Mouse (Mus musculus): ENCODE measurements around the gene Ssx2ip. TPM values are rescaled to one million over a fixed set of nuclear protein-coding genes. Genes with fewer than 3 reads are reported as not detected.

The Ssx2ip gene
- 28.4 and 30.3 TPM in 2 replicates for polyA plus RNA-seq (2016; fragmentation: Nextera tagmentation; extraction: Ambion mirVana)

DNA sequence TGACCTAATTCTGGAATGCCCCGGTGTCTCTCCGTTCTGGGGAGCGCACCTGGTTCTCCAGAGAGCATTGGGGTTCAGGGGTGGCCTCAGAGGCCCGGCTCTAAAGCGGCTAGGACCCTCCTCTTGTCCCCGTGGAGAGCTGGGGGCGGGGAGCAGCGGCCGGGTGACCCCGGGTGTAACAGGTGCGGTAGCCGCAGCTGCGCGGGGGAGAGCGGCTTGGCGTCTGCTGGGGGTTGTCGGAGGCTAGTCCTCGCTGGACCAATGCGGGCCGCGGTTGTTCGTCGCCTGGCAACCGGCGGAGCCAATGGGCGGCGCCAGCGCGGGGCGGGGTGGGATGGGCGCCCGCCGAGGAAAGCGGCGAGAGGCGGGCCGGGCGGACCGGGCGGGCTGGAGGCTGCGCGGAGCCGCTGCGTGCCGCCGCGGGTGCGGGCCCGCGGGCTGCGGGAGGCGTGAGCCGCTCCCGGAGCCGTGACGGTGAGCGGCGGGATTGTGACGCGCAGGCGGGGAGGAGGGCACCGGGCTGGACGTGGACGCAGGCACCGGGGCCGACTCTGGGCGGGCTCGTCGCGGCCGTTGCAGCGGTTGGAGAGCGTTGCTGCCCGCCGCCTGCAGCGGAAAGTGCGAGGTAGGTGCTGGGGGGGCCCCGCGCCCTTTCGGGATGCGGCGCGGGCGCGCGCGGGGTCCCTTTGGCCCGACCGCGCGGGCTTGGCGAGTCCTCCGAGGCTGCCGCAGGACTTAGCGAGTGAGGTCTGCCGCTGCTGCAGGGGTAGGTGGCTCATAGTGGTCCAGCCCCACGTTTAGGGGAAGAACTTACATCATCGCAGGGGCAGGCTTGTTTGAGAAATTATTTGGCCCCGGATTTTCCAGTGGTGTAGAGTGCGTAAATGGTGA, at the start of gene Ssx2ip:
Gene Ssx2ip (plus strand): TSS at position 332 of the 891 bp plus-strand sequence.
- H3K27ac ChIP-seq (replicated peaks) = peak within 1 kb of the TSS; percentile 96
- peak; percentile 99 for DNase-seq (ENCODE audit: low spot score)
- H3K27me3 ChIP-seq (ENCODE audit: low read depth, poor library complexity, severe bottlenecking) = no peaks in the 10 kb centered on the region
- no peaks in the 10 kb centered on the region; the same call in 1 of the 2 replicates for H3K9me3 ChIP-seq (replicated peaks)
- peaks cover 37% of the 10 kb centered on the region for H3K4me1 ChIP-seq
- WGBS = under 1% methylated on average over 100 of the region's 100 CpGs
- no peaks in the 10 kb centered on the region; the same call in 1 of the 2 replicates for H3K36me3 ChIP-seq
- H3K4me3 ChIP-seq = peak within 1 kb of the TSS; percentile 96

DNA sequence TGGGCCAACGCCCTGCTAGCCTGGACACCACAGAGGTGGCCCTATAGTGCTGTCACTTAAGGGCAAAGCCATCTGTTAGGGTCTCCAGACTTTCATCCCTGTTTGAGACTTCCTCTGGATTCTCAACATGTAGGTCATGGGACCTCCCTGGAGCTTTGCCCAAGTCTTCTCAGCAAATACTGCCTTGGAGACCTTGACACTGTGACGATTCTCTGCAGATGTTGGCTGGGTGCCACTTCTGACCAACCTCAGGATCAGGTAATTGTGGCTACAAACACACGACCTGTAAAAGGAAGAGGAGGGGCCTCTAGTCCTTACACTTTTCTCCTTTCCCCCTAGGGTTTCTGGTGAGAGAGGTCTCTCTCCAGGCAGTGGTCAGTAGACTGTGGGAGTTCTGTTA, 49.3 kb upstream of the Ssx2ip start:
- H3K9me3 ChIP-seq (replicated peaks) = no peaks in the 10 kb centered on the region
- no peaks in the 10 kb centered on the region for H3K36me3 ChIP-seq
- H3K4me1 ChIP-seq = no peaks in the 10 kb centered on the region
- H3K27me3 ChIP-seq (ENCODE audit: low read depth, poor library complexity, severe bottlenecking) = no peaks in the 10 kb centered on the region
- no peak for DNase-seq (ENCODE audit: low spot score)
- WGBS = 83% methylated on average over 3 of the region's 3 CpGs
- no peak overlapping the region for H3K27ac ChIP-seq (replicated peaks)
- H3K4me3 ChIP-seq = no peak overlapping the region

DNA sequence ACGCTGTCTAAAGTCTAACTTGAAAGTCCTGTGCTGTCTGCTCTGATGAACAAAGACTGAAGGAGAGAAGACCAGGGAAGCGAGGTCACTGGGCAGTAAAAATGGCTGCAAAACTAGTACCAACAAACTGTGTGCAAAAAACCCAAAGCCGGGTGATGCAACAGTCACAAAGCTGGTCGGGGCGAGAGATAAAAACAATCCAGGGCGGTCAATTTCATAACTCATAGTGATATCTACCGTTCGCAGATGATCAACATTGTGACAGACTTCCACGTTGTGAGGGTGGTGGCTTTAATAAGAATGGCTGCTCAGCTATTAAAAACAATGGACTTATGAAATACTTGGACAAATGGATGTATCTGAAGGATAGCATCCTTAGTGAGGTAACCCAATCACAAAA, 39.0 kb upstream of the Ssx2ip start:
- no peak overlapping the region for H3K4me3 ChIP-seq
- no peak overlapping the region for H3K27ac ChIP-seq (replicated peaks)
- H3K4me1 ChIP-seq = no peaks in the 10 kb centered on the region
- DNase-seq (ENCODE audit: low spot score) = no peak
- 90% methylated on average over 9 of the region's 9 CpGs for WGBS
- peaks cover 18% of the 10 kb centered on the region for H3K27me3 ChIP-seq (ENCODE audit: low read depth, poor library complexity, severe bottlenecking)
- no peaks in the 10 kb centered on the region for H3K9me3 ChIP-seq (replicated peaks)
- no peaks in the 10 kb centered on the region for H3K36me3 ChIP-seq

DNA sequence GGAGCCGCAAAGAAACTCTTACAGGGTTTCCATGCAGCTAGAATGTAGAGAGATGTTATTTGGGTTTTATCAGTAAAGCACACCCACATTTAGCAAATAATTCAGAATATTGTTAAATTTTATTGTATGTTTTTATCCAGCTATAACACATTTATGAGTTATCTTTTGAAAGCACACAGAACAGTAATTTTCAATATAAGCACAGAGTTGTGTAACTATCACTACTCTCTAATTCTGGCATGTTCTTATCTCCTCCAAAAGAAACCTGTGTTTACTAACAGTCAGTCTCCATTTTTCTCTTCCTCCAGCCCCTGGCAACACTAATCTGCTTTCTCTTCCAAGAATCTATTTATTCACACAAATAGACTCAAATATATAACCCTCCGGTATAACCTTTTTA, 37.4 kb upstream of the Ssx2ip start:
- WGBS = 95% methylated on average over 2 of the region's 2 CpGs
- H3K27ac ChIP-seq (replicated peaks) = no peak overlapping the region
- no peaks in the 10 kb centered on the region for H3K9me3 ChIP-seq (replicated peaks)
- no peaks in the 10 kb centered on the region for H3K4me1 ChIP-seq
- no peaks in the 10 kb centered on the region for H3K36me3 ChIP-seq
- H3K27me3 ChIP-seq (ENCODE audit: low read depth, poor library complexity, severe bottlenecking) = peaks cover 34% of the 10 kb centered on the region
- no peak overlapping the region for H3K4me3 ChIP-seq
- DNase-seq (ENCODE audit: low spot score) = no peak

DNA sequence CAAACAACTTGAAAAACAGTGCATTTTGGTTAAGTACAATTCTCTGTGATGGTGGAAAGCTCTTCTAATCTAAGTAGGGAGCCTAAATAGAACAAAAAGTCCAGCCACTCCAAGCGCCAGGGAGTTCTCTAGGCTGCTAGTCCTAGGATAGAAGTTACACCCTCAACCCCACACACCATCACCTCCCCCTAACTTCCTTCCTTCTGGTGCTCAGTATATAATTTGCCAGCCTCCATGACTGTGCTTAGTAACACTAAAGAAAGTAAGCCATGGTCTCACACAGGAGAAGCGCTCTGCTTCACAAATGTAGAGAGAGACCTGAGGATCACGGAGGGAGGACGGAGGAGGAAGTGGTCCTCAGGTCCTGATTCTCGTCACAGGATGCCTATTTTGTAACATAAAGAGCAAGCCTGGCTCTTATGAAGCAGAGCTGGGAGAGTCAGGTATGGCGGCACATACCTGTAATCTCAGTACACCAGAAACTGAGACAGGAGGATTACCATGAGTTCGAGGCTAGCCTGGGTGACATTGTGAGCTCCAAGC, 33.8 kb upstream of the Ssx2ip start:
- Histone ChIP-seq H3K36me3 (no peaks in the 10 kb centered on the region), H3K27me3 (ENCODE audit: low read depth, poor library complexity, severe bottlenecking) (peaks cover 63% of the 10 kb centered on the region), H3K27ac (replicated peaks) (no peak overlapping the region), H3K9me3 (replicated peaks) (no peaks in the 10 kb centered on the region), H3K4me3 (no peak overlapping the region), H3K4me1 (peaks cover 18% of the 10 kb centered on the region)
- WGBS = 87% methylated on average over 7 of the region's 7 CpGs
- no peak for DNase-seq (ENCODE audit: low spot score)

DNA sequence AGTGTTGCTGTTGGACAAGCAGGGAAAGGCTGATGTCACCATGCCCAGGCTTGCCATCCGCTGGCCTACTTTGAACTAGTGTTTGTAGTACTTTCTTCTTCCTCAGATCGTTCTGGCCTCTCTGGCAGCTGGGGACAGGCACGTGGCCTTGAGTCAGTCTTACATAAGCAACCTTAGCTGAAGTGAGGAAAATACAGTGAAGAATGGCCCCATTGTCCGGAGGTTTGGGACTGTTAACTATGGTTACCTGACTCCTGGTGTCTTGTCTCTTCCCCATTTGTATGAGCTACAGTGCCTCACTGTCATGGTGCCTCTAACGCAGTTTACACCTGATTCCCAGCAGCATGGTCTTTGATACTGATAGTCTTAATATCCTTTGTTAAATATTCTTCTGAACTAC, 33.2 kb upstream of the Ssx2ip start:
- Histone ChIP-seq H3K4me1 (peaks cover 23% of the 10 kb centered on the region), H3K27me3 (ENCODE audit: low read depth, poor library complexity, severe bottlenecking) (peaks cover 68% of the 10 kb centered on the region), H3K36me3 (no peaks in the 10 kb centered on the region), H3K9me3 (replicated peaks) (no peaks in the 10 kb centered on the region), H3K27ac (replicated peaks) (no peak overlapping the region), H3K4me3 (no peak overlapping the region)
- 82% methylated on average over 5 of the region's 5 CpGs for WGBS
- DNase-seq (ENCODE audit: low spot score) = no peak

DNA sequence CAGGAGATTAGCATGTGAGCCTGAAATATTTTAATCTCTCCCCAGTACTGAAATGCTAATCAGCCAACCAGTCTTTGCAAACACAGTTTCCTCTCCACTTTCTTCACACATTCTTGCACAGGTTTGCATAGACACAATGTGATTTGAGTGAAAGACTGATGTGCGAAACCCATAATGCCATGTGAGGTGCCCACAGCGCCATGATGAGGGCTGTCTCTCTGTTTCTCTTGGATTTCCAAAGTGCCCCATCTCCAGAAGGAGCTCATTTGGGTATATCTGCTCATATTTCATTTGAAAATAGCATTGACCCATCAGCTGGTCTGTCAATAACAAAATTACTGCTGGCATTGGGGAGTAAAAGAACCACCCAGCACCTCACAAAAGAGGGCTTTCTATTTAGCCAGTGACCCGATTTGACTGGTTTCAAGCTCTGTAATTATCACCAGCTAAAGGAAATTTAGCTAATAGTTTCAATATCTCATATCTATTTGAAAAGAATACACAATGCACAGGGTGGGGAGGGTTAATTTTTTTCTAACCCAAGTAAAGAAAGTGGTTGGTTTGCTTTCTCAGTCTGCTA, 29.8 kb upstream of the Ssx2ip start:
- no peak overlapping the region for H3K4me3 ChIP-seq
- no peaks in the 10 kb centered on the region for H3K9me3 ChIP-seq (replicated peaks)
- DNase-seq (ENCODE audit: low spot score) = no peak
- H3K27me3 ChIP-seq (ENCODE audit: low read depth, poor library complexity, severe bottlenecking) = peaks cover 89% of the 10 kb centered on the region
- WGBS = 75% methylated on average over 3 of the region's 3 CpGs
- no peak overlapping the region for H3K27ac ChIP-seq (replicated peaks)
- no peaks in the 10 kb centered on the region for H3K36me3 ChIP-seq
- peaks cover 37% of the 10 kb centered on the region for H3K4me1 ChIP-seq

DNA sequence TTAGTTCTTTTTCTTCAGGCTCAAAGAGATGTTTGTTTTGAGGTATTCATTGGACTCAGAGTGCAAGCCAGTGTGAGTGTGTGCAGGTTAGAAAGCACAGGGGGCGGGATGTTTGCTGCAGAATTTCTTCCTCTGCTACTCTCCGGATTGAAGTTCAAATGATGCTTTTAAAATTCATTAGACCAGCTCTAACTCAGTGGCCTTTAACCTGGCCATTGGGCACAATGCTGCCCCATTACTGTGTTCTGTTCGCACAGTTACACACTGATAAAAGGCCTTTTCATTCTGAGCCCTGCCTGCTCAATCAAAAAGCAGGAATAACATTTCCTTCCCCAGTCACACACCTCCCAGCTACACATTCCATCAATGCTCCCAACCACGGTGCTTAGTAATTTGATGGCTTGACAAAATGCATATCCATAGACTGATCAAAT, 29.2 kb upstream of the Ssx2ip start:
- WGBS = 21% methylated on average over 4 of the region's 4 CpGs
- Histone ChIP-seq H3K9me3 (replicated peaks) (no peaks in the 10 kb centered on the region), H3K27me3 (ENCODE audit: low read depth, poor library complexity, severe bottlenecking) (peaks cover 84% of the 10 kb centered on the region), H3K27ac (replicated peaks) (no peak overlapping the region), H3K36me3 (no peaks in the 10 kb centered on the region), H3K4me1 (peaks cover 43% of the 10 kb centered on the region), H3K4me3 (no peak overlapping the region)
- peak; percentile 36 for DNase-seq (ENCODE audit: low spot score)

DNA sequence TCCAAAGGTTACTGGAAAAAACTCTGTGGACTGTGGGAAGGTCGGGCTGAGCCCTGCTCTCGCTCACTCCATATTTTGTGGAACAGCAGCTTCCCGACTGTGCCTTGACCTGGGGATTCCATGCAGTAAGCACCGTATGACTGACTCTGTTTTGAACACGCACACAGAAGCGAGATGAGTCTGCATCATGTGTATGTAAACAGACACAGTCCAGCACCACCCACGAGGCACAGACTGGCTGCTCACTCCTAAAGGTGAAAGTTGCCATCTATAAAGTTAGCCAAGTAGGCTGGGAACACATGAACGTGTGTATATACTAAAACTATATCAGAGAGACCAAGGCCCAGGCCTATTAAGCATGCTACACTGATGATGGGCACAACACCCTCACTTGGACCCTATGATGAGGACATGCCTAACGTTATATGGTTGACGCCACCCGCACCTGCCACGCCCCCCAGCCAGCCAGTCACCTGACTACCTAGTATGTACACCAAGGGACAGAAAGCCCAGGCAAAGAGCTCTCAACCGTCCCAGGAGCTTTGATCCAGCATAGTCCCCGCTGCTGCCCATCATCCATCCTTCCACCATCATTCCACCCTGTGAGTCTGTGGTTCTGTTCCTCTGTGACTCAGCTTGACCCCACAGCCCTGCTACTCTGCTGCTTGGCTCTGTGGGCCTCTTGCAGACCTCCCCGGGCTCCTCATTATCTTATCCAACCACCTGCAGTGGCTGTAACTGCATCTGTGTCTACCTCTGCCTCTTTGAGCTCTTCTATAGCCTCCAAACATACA, 27.9 kb upstream of the Ssx2ip start:
- WGBS = 89% methylated on average over 15 of the region's 15 CpGs
- Histone ChIP-seq H3K36me3 (no peaks in the 10 kb centered on the region), H3K27me3 (ENCODE audit: low read depth, poor library complexity, severe bottlenecking) (peaks cover 79% of the 10 kb centered on the region), H3K9me3 (replicated peaks) (no peaks in the 10 kb centered on the region), H3K4me3 (no peak overlapping the region), H3K27ac (replicated peaks) (peak overlapping the region; percentile 23; the same call in 1 of the 2 replicates), H3K4me1 (peaks cover 48% of the 10 kb centered on the region)
- no peak for DNase-seq (ENCODE audit: low spot score)

DNA sequence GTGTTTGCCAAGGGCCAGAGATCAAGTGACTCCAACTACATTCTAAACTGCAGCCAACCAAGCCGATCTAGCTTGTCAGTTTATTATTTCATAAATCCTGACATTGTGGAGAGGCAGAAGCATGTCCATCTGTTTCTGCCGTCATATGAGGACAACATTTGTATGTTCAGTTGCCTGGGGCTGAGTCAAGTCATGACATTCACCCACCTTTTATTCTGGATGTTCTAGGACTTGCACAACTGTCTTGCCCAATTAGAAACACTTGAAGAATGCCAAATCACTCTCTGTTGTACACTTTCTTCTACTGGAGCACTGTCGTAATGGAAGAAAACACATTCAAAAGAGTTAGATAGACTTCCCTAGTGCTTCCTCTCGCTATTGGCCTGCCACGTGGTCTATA, 27.2 kb upstream of the Ssx2ip start:
- peaks cover 78% of the 10 kb centered on the region for H3K27me3 ChIP-seq (ENCODE audit: low read depth, poor library complexity, severe bottlenecking)
- no peak overlapping the region for H3K4me3 ChIP-seq
- no peaks in the 10 kb centered on the region for H3K9me3 ChIP-seq (replicated peaks)
- H3K27ac ChIP-seq (replicated peaks) = no peak overlapping the region
- DNase-seq (ENCODE audit: low spot score) = no peak
- H3K4me1 ChIP-seq = peaks cover 48% of the 10 kb centered on the region
- H3K36me3 ChIP-seq = no peaks in the 10 kb centered on the region
- 88% methylated on average over 5 of the region's 5 CpGs for WGBS

DNA sequence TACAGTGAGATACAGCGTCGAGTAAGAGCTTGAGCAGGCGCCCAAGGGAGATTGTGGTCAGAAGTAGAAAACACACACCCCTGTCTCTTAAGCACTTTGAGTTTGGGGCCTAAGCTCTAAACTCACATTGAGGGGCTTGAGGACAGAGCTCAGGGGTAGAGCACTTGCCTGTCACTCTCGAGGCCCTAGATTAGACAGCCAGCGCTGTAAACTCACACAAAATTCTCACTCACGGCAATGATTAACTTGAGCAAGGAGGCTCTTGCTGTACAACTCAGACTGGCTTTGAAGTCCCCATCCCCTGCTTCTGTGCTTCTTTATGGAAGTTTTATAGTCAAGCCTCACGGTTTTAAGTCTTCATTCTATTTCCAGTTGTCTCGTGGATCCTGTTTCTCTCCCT, 25.7 kb upstream of the Ssx2ip start:
- no peak overlapping the region for H3K4me3 ChIP-seq
- peaks cover 69% of the 10 kb centered on the region for H3K27me3 ChIP-seq (ENCODE audit: low read depth, poor library complexity, severe bottlenecking)
- 88% methylated on average over 8 of the region's 8 CpGs for WGBS
- H3K27ac ChIP-seq (replicated peaks) = no peak overlapping the region
- DNase-seq (ENCODE audit: low spot score) = no peak
- peaks cover 6% of the 10 kb centered on the region; the same call in 1 of the 2 replicates for H3K9me3 ChIP-seq (replicated peaks)
- H3K36me3 ChIP-seq = no peaks in the 10 kb centered on the region
- peaks cover 48% of the 10 kb centered on the region for H3K4me1 ChIP-seq

DNA sequence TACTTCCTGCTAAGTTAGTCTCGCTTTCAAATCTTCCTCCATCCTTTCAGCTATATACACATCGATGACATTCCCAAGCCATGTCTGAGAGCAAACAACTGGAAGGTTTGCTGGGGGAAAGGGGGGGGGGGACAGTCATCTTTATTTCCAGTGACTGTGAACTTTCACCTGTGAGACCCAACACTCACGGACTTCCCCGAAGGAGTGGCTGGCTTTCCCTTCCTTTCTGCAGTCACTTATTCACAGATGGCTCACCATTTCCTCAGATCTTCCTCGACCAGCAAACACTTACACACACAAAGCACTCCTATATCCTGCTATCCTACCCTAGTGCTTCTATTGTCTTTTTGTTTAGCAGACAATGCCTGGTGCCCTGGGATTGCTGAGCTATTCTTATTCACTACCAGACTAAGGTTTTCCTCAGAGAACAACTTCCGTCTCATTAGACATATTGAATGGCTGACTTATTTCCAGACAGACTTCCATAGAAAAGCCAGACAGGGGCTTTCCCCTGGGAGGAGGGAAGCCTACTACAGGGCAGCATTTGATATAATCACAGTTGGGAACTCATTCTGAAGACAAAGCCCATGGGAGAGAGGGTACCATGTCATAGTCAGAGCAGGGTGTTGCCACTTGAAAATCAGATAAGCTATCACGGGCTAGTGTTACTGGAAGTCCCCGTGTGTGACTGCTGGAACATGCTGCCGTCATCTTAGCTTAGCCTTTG, 24.5 kb upstream of the Ssx2ip start:
- Histone ChIP-seq H3K9me3 (replicated peaks) (peaks cover 6% of the 10 kb centered on the region; the same call in 1 of the 2 replicates), H3K27me3 (ENCODE audit: low read depth, poor library complexity, severe bottlenecking) (peaks cover 57% of the 10 kb centered on the region), H3K27ac (replicated peaks) (peak overlapping the region; percentile 46; the same call in 1 of the 2 replicates), H3K36me3 (no peaks in the 10 kb centered on the region), H3K4me3 (no peak overlapping the region), H3K4me1 (peaks cover 38% of the 10 kb centered on the region)
- DNase-seq (ENCODE audit: low spot score) = peak; percentile 25
- WGBS = 42% methylated on average over 9 of the region's 9 CpGs

Measured in midbrain, embryonic 10.5 days (tissue).